Mouse (Mus musculus) testis, postnatal 14 days (tissue): ENCODE results near the gene Col18a1.

Source experiments
- DNase-seq: peaks from one replicate; pipeline ENCODE4 v3.0.0; 2021; ENCODE audit warnings: low spot score

The Col18a1 gene

GRCm38 (mm10) chr10:77165963-77166717 lies at the start of gene Col18a1:
Gene Col18a1, minus strand, starts transcription at chr10:77166548.
- DNase-seq: peak; percentile 29

- DNase-seq: no peak
Measured at GRCm38 (mm10) chr10:77215641-77216040, 49.3 kb upstream of the Col18a1 start.

- no peak for DNase-seq
Measured at GRCm38 (mm10) chr10:77214586-77214985, 48.2 kb upstream of the Col18a1 start.

GRCm38 (mm10) chr10:77213483-77213882 lies 47.1 kb upstream of the Col18a1 start:
- no peak for DNase-seq

- no peak for DNase-seq
Measured at GRCm38 (mm10) chr10:77212354-77213120, 46.2 kb upstream of the Col18a1 start.

GRCm38 (mm10) chr10:77211116-77211570 lies 44.8 kb upstream of the Col18a1 start:
- peak; percentile 45 for DNase-seq

GRCm38 (mm10) chr10:77210666-77211065 lies 44.3 kb upstream of the Col18a1 start:
- no peak for DNase-seq

- DNase-seq: no peak
Measured at GRCm38 (mm10) chr10:77209261-77209660, 42.9 kb upstream of the Col18a1 start.

- DNase-seq: no peak
Measured at GRCm38 (mm10) chr10:77206565-77207079, 40.3 kb upstream of the Col18a1 start.

GRCm38 (mm10) chr10:77206134-77206533 lies 39.8 kb upstream of the Col18a1 start:
- DNase-seq: no peak

- no peak for DNase-seq
Measured at GRCm38 (mm10) chr10:77203960-77204359, 37.6 kb upstream of the Col18a1 start.

GRCm38 (mm10) chr10:77201919-77202318 lies 35.6 kb upstream of the Col18a1 start:
- DNase-seq: no peak

GRCm38 (mm10) chr10:77200295-77200694 lies 33.9 kb upstream of the Col18a1 start:
- no peak for DNase-seq

- no peak for DNase-seq
Measured at GRCm38 (mm10) chr10:77199229-77199628, 32.9 kb upstream of the Col18a1 start.

- DNase-seq: no peak
Measured at GRCm38 (mm10) chr10:77197469-77198209, 31.3 kb upstream of the Col18a1 start.

GRCm38 (mm10) chr10:77196676-77197075 lies 30.3 kb upstream of the Col18a1 start:
- no peak for DNase-seq

- no peak for DNase-seq
Measured at GRCm38 (mm10) chr10:77196115-77196514, 29.8 kb upstream of the Col18a1 start.

GRCm38 (mm10) chr10:77193495-77193894 lies 27.1 kb upstream of the Col18a1 start:
- no peak for DNase-seq

- no peak for DNase-seq
Measured at GRCm38 (mm10) chr10:77192745-77193144, 26.4 kb upstream of the Col18a1 start.

- no peak for DNase-seq
Measured at GRCm38 (mm10) chr10:77190967-77191915, 24.9 kb upstream of the Col18a1 start.

GRCm38 (mm10) chr10:77187427-77187826 lies 21.1 kb upstream of the Col18a1 start:
- DNase-seq: no peak
